Mouse (Mus musculus): Measurements from ENCODE around the gene Cnnm2.

Cnnm2 gene

GRCm38 (mm10) chr19:46920571-46920970 is 159.2 kb downstream of the Cnnm2 start:
- DNase-seq (ENCODE audit: extremely low read depth, low read depth): no peak

- no peak for DNase-seq (ENCODE audit: extremely low read depth, low read depth)
Observed at GRCm38 (mm10) chr19:46926357-46926756, 165.0 kb downstream of the Cnnm2 start.

- DNase-seq (ENCODE audit: extremely low read depth, low read depth): no peak
Observed at GRCm38 (mm10) chr19:46926951-46927350, 165.6 kb downstream of the Cnnm2 start.

- no peak for DNase-seq (ENCODE audit: extremely low read depth, low read depth)
Observed at GRCm38 (mm10) chr19:46928136-46928535, 166.7 kb downstream of the Cnnm2 start.

- no peak for DNase-seq (ENCODE audit: extremely low read depth, low read depth)
Observed at GRCm38 (mm10) chr19:46929044-46929587, 167.7 kb downstream of the Cnnm2 start.
